Mouse (Mus musculus): ENCODE results near the gene 9230104L09Rik.

9230104L09Rik gene

GRCm38 (mm10) chr2:148856630-148857400 is 8.0 kb downstream of the 9230104L09Rik start:
- DNase-seq, result no peak

GRCm38 (mm10) chr2:148851116-148851906 is 13.5 kb downstream of the 9230104L09Rik start:
- peak; percentile 73 to 81 for DNase-seq

- DNase-seq, result no peak
These were observed 25.6 kb downstream of the 9230104L09Rik start for GRCm38 (mm10) chr2:148839224-148839623.

- no peak for DNase-seq
These were observed 26.6 kb downstream of the 9230104L09Rik start for GRCm38 (mm10) chr2:148838075-148838777.

- no peak for DNase-seq
These were observed 29.9 kb downstream of the 9230104L09Rik start, which contains the start of gene Cst9 for GRCm38 (mm10) chr2:148834912-148835311. Gene Cst9, plus strand, starts transcription at chr2:148835147.

- DNase-seq, result no peak
These were observed 38.9 kb downstream of the 9230104L09Rik start for GRCm38 (mm10) chr2:148825986-148826385.

- no peak for DNase-seq
These were observed 44.9 kb downstream of the 9230104L09Rik start, which contains the start of gene Cst13 for GRCm38 (mm10) chr2:148819909-148820308. Gene Cst13, plus strand, starts transcription at chr2:148820081.

- no peak for DNase-seq
These were observed 58.1 kb downstream of the 9230104L09Rik start for GRCm38 (mm10) chr2:148806696-148807095.

GRCm38 (mm10) chr2:148801491-148801921 is 63.3 kb downstream of the 9230104L09Rik start:
- DNase-seq, result peak in 1 of 2 experiments; percentile 5

GRCm38 (mm10) chr2:148798485-148798884 is 66.4 kb downstream of the 9230104L09Rik start, which contains the start of gene Cst8:
Gene Cst8, plus strand, starts transcription at chr2:148798785.
- DNase-seq, result no peak
